Mouse (Mus musculus): Measurements from ENCODE around the gene Mthfsl. TPM values are rescaled to one million over a fixed set of nuclear protein-coding genes. Genes with fewer than 3 reads are reported as not detected.

Gene Mthfsl
- 13.3 and 19.5 TPM in 2 replicates for polyA plus RNA-seq (2012; rRNA removed; ENCODE audit: low replicate concordance)

GRCm38 (mm10) chr9:88719989-88720537 is at the start of gene Mthfsl:
Gene Mthfsl, minus strand, starts transcription at chr9:88720296.

GRCm38 (mm10) chr9:88731728-88732127 is 11.6 kb upstream of the Mthfsl start, which contains the start of gene Bcl2a1d:
Gene Bcl2a1d, minus strand, starts transcription at chr9:88731914.

Other genes starting within 250 kb of the Mthfsl start
- gene Syncrip, start 237.7 kb downstream of the Mthfsl start, polyA plus RNA-seq (2012; rRNA removed; ENCODE audit: low replicate concordance) = 2.1 and 3.7 TPM in 2 replicates
- gene Zfp949, start 172.3 kb downstream of the Mthfsl start, polyA plus RNA-seq (2012; rRNA removed; ENCODE audit: low replicate concordance) = 3.2 and 7.1 TPM in 2 replicates
- 0.13 TPM in 1 of 2 replicates, not detected in the other for gene Trim43a, start 139.4 kb downstream of the Mthfsl start, polyA plus RNA-seq (2012; rRNA removed; ENCODE audit: low replicate concordance)
- gene Bcl2a1d, start 11.6 kb upstream of the Mthfsl start, polyA plus RNA-seq (2012; rRNA removed; ENCODE audit: low replicate concordance) = 4.0 and 6.6 TPM in 2 replicates
- not detected in 2 replicates for gene Trim43c, start 118.9 kb upstream of the Mthfsl start, polyA plus RNA-seq (2012; rRNA removed; ENCODE audit: low replicate concordance)
- gene Bcl2a1a, start 236.6 kb upstream of the Mthfsl start, polyA plus RNA-seq (2012; rRNA removed; ENCODE audit: low replicate concordance) = 2.9 and 3.5 TPM in 2 replicates